Mouse (Mus musculus) testis, adult 2 months (tissue): ENCODE results near the gene Cldn6.

Experiments
- CTCF ChIP-seq: fragments of 200-500 bp; IDR thresholded peaks from 2 replicates; pipeline ENCODE4 v1.5.1; 2012; ENCODE audit warnings: low read depth, mild to moderate bottlenecking, inconsistent platforms, low read length, moderate library complexity; ENCODE audit not compliant: control insufficient read depth, insufficient read depth, insufficient replicate concordance
- POLR2A ChIP-seq: fragments of 200-500 bp; IDR thresholded peaks from 2 replicates; pipeline ENCODE4 v1.6.1; 2012; ENCODE audit warnings: low read depth, mild to moderate bottlenecking, inconsistent platforms, low read length, moderate library complexity; ENCODE audit not compliant: control insufficient read depth

DNA sequence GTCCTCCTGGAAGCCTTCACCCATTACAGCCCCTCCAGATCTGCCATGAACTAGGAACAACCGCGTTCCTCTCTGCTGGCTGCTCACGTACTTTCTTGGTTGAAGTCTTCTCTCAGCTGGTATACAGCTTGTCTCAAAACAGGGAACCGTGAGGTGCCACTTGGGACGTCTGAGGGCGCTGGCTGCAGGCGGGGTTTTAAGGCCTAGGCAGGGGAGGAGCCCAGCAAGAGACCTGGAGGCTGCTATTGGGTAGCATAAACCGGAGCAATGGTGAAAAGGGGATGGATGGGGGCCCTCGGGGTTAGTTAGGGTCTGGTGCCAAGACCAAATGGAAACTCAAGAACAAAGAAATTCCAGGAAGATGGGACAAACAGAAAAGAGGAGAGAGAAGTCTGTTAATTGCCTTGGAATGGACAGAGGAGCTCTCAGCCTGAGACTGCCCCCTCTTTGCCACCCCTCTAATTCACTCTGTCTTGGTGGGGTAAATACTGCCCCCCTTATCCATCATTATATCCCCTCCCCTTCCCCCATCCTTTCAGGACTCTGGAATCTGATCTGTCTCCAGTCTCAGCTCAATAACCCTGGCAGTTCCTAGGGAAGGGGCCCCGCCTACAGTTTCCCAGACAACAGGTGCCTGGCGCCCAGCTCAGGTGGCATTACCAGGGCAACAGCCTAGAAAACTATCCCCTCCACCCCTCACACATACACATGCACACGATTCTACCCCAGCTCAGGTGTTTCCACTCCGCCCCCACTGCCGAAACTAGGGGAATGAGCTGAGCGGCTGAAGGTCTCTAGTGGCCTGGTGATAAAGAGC, 5.0 kb downstream of the Cldn6 start, which contains the start of gene Cldn9:
- no peak for TF ChIP-seq CTCF
- TF ChIP-seq POLR2A = no peak
